Mouse (Mus musculus): ENCODE data around the gene Dtx4.

GRCm38 (mm10) chr19:12427101-12427500 is 74.2 kb downstream of the Dtx4 start:
- no peak for TF ChIP-seq CTCF (IDR thresholded peaks at IDR 0.05; ENCODE audit: insufficient read depth, low read depth, low read length)
- no peak for TF ChIP-seq POLR2A (IDR thresholded peaks at IDR 0.05; ENCODE audit: insufficient read depth, low read depth, low read length)

Data from olfactory bulb, adult 2 months (tissue).